27 mouse cellular contexts compared by ENCODE assay signal in genomic region chr5:45055276-45055959, GRCm38 (mm10).
DNase-seq lines count a peak whose midpoint lies in the region; ATAC-seq and TF ChIP-seq lines count a peak whose summit lies in the region.
"Had no signal": no experiment of that assay in that cellular context is flagged by ENCODE, and none has a peak within 500 bp of the region (broad histone marks: within the 10 kb centered on the region; RNA-seq: fewer than 3 reads in every experiment).

No protein-coding gene starts in this region.

- ATAC-seq in liver, postnatal 0 days = no peak
- ATAC-seq in limb, embryonic 13.5 days (ENCODE audit: low FRiP score, low read depth) = peak; percentile 57; the same call in 1 of the 2 replicates
- no peak for ATAC-seq in midbrain, embryonic 14.5 days (ENCODE audit: low FRiP score, low TSS enrichment)
- ATAC-seq: CD4-positive, CD25-positive, alpha-beta regulatory T cell, adult 4 months; forebrain, embryonic 15.5 days; midbrain, embryonic 15.5 days had no signal

- DNase-seq in liver, adult 2 months (ENCODE audit: extremely low read depth, low read depth, low spot score) = peak; percentile 68
- DNase-seq in liver, postnatal 0 days = no peak
- DNase-seq in forelimb bud, embryonic 11.5 days (ENCODE audit: low read depth, low spot score) = peak; percentile 60
- no peak for DNase-seq in adrenal gland, adult 2 months
- DNase-seq in neural tube, embryonic 10.5 days (ENCODE audit: extremely low spot score, low spot score) = no peak
- no peak for DNase-seq in midbrain, embryonic 14.5 days
- DNase-seq: adrenal gland, adult 8-10 months; cerebellum, adult 2 months; heart, postnatal 10 days; kidney, adult 18-20 months; kidney, postnatal 36 days; lung, embryonic 14.5 days; lung, postnatal 14 days; right cerebral cortex, adult 18-20 months; right cerebral cortex, postnatal 4 days; thymus, adult 2 months; thymus, postnatal 36 days had no signal

- H3K4me3 ChIP-seq in liver, adult 2 months (ENCODE audit: insufficient read depth, low read depth, low read length) = no peak overlapping the region
- no peak overlapping the region for H3K4me3 ChIP-seq in liver, postnatal 0 days (ENCODE audit: low read depth, low read length)
- H3K4me3 ChIP-seq in limb, embryonic 13.5 days = no peak overlapping the region
- no peak overlapping the region for H3K4me3 ChIP-seq in midbrain, embryonic 14.5 days (replicated peaks; ENCODE audit: low read depth, low read length)
- H3K4me3 ChIP-seq: forebrain, embryonic 10.5 days; forebrain, embryonic 15.5 days; heart, embryonic 13.5 days; hindbrain, embryonic 10.5 days; hindbrain, embryonic 15.5 days; limb, embryonic 15.5 days; midbrain, embryonic 15.5 days had no signal

- no peak for TF ChIP-seq POLR2A in liver, adult 2 months (IDR thresholded peaks at IDR 0.05; ENCODE audit: extremely low read depth, insufficient read depth, low read length)

- H3K4me1 ChIP-seq in liver, adult 2 months (ENCODE audit: control insufficient read depth, insufficient read depth, low read length) = peaks cover 4% of the 10 kb centered on the region; the same call in 1 of the 2 replicates
- H3K4me1 ChIP-seq in liver, postnatal 0 days (ENCODE audit: insufficient read depth) = no peaks in the 10 kb centered on the region
- no peaks in the 10 kb centered on the region for H3K4me1 ChIP-seq in limb, embryonic 13.5 days
- H3K4me1 ChIP-seq in midbrain, embryonic 14.5 days (ENCODE audit: control insufficient read depth, insufficient read depth, low read length) = no peaks in the 10 kb centered on the region
- H3K4me1 ChIP-seq: forebrain, embryonic 10.5 days; forebrain, embryonic 15.5 days; heart, embryonic 13.5 days; hindbrain, embryonic 10.5 days; hindbrain, embryonic 15.5 days; limb, embryonic 15.5 days; midbrain, embryonic 15.5 days had no signal

- 78% methylated on average over 4 of the region's 4 CpGs for WGBS in liver, adult 2 months
- WGBS in liver, postnatal 0 days (ENCODE audit: insufficient replicate concordance) = 74% methylated on average over 4 of the region's 4 CpGs
- 17% methylated on average over 4 of the region's 4 CpGs for WGBS in limb, embryonic 13.5 days
- WGBS in midbrain, embryonic 14.5 days = 83% methylated on average over 4 of the region's 4 CpGs

- H3K36me3 ChIP-seq in liver, adult 2 months (ENCODE audit: control insufficient read depth, insufficient read depth, low read length) = no peaks in the 10 kb centered on the region
- H3K36me3 ChIP-seq in liver, postnatal 0 days (replicated peaks; ENCODE audit: insufficient read depth, low read length) = no peaks in the 10 kb centered on the region
- H3K36me3 ChIP-seq in limb, embryonic 13.5 days = no peaks in the 10 kb centered on the region
- no peaks in the 10 kb centered on the region for H3K36me3 ChIP-seq in midbrain, embryonic 14.5 days (ENCODE audit: control insufficient read depth, insufficient read depth, low read length)
- H3K36me3 ChIP-seq: forebrain, embryonic 10.5 days; forebrain, embryonic 15.5 days; heart, embryonic 13.5 days; hindbrain, embryonic 10.5 days; hindbrain, embryonic 15.5 days; limb, embryonic 15.5 days; midbrain, embryonic 15.5 days had no signal

- H3K27ac ChIP-seq in liver, adult 2 months (replicated peaks; ENCODE audit: insufficient read depth, low read depth, low read length) = no peak overlapping the region
- H3K27ac ChIP-seq in liver, postnatal 0 days (ENCODE audit: low read depth) = no peak overlapping the region
- no peak overlapping the region for H3K27ac ChIP-seq in limb, embryonic 13.5 days
- H3K27ac ChIP-seq in midbrain, embryonic 14.5 days (replicated peaks; ENCODE audit: low read depth, low read length) = no peak overlapping the region
- H3K27ac ChIP-seq: forebrain, embryonic 10.5 days; forebrain, embryonic 15.5 days; heart, embryonic 13.5 days; hindbrain, embryonic 10.5 days; hindbrain, embryonic 15.5 days; limb, embryonic 15.5 days; liver, embryonic 14.5 days; midbrain, embryonic 15.5 days had no signal

- H3K27me3 ChIP-seq in liver, adult 2 months (ENCODE audit: control insufficient read depth, insufficient read depth, low read length) = no peaks in the 10 kb centered on the region
- no peaks in the 10 kb centered on the region for H3K27me3 ChIP-seq in liver, postnatal 0 days (ENCODE audit: insufficient read depth, low read length)
- H3K27me3 ChIP-seq in limb, embryonic 13.5 days = no peaks in the 10 kb centered on the region
- no peaks in the 10 kb centered on the region for H3K27me3 ChIP-seq in midbrain, embryonic 14.5 days (ENCODE audit: control insufficient read depth, insufficient read depth, low read length)
- H3K27me3 ChIP-seq: forebrain, embryonic 15.5 days; heart, embryonic 13.5 days; hindbrain, embryonic 15.5 days; limb, embryonic 15.5 days; midbrain, embryonic 15.5 days had no signal

- H3K4me2 ChIP-seq in liver, postnatal 0 days (ENCODE audit: low read depth, low read length) = no peak overlapping the region
- no peak overlapping the region for H3K4me2 ChIP-seq in limb, embryonic 13.5 days (replicated peaks)
- H3K4me2 ChIP-seq in midbrain, embryonic 14.5 days (ENCODE audit: low read length) = no peak overlapping the region
- H3K4me2 ChIP-seq: forebrain, embryonic 15.5 days; heart, embryonic 13.5 days; hindbrain, embryonic 15.5 days; limb, embryonic 15.5 days; lung, embryonic 14.5 days; midbrain, embryonic 15.5 days had no signal

- no peaks in the 10 kb centered on the region for H3K79me2 ChIP-seq in liver, adult 2 months (ENCODE audit: control insufficient read depth, insufficient read depth, low read length)

- no peak overlapping the region for H3K9ac ChIP-seq in liver, adult 2 months (ENCODE audit: low read depth, low read length)
- H3K9ac ChIP-seq in liver, postnatal 0 days (replicated peaks) = no peak overlapping the region
- H3K9ac ChIP-seq in limb, embryonic 13.5 days = no peak overlapping the region
- H3K9ac ChIP-seq in midbrain, embryonic 14.5 days (replicated peaks; ENCODE audit: low read length) = no peak overlapping the region
- H3K9ac ChIP-seq: forebrain, embryonic 15.5 days; heart, embryonic 13.5 days; hindbrain, embryonic 15.5 days; limb, embryonic 15.5 days; liver, embryonic 14.5 days; lung, embryonic 14.5 days; midbrain, embryonic 15.5 days had no signal

- no peak for TF ChIP-seq CTCF in liver, adult 2 months (IDR thresholded peaks at IDR 0.05; ENCODE audit: low read depth, low read length)
- TF ChIP-seq CTCF in liver, postnatal 0 days (IDR thresholded peaks at IDR 0.05; ENCODE audit: low read depth) = no peak

- no peak for TF ChIP-seq EP300 in liver, postnatal 0 days (IDR thresholded peaks at IDR 0.05; ENCODE audit: low read depth)

- H3K9me3 ChIP-seq in liver, postnatal 0 days (ENCODE audit: low read length) = no peaks in the 10 kb centered on the region
- H3K9me3 ChIP-seq in limb, embryonic 13.5 days = no peaks in the 10 kb centered on the region
- H3K9me3 ChIP-seq in midbrain, embryonic 14.5 days (ENCODE audit: control insufficient read depth, low read length) = no peaks in the 10 kb centered on the region
- H3K9me3 ChIP-seq: forebrain, embryonic 15.5 days; heart, embryonic 13.5 days; hindbrain, embryonic 10.5 days; hindbrain, embryonic 15.5 days; limb, embryonic 15.5 days; midbrain, embryonic 15.5 days had no signal

Comparison
In these comparisons a context has a peak if more than half of its experiments do, and no peak if none do; other contexts are left out.
1. DNase-seq: peak in liver, adult 2 months (single experiment) and forelimb bud, embryonic 11.5 days (single experiment); none in liver, postnatal 0 days (single experiment), adrenal gland, adult 2 months (single experiment), neural tube, embryonic 10.5 days (single experiment) and midbrain, embryonic 14.5 days (single experiment).